Mouse (Mus musculus): ENCODE measurements around the gene Tm9sf3.

DNA sequence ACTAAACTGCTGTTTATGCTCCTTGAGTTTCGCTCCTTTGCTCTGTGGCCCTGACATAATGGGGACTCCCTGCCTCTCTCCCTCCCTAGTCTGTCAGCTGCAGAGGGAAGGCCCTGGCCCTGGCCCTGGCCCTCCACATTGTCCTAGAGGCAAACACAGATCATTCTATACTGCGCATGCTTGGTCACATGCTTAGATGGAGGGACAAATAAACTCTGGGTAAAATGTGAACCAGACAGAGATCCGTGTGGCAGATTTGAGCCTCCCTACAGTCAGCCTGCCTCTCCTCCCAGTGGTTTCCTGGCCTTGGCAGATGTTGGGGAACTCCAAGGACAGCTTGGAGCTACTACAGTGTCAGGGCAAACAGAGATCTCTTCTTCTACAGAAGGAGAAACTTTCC is 40.1 kb upstream of the Tm9sf3 start:
- no peak for TF ChIP-seq FLI1 (IDR thresholded peaks at IDR 0.05; ENCODE audit: low read length)
- TF ChIP-seq GATA1 (IDR thresholded peaks at IDR 0.05; ENCODE audit: borderline replicate concordance, low read length), result no peak

All from megakaryocyte, embryonic 14.5 days (primary cell).